ENCODE assay signal across 8 mouse cellular contexts in the genomic region with DNA sequence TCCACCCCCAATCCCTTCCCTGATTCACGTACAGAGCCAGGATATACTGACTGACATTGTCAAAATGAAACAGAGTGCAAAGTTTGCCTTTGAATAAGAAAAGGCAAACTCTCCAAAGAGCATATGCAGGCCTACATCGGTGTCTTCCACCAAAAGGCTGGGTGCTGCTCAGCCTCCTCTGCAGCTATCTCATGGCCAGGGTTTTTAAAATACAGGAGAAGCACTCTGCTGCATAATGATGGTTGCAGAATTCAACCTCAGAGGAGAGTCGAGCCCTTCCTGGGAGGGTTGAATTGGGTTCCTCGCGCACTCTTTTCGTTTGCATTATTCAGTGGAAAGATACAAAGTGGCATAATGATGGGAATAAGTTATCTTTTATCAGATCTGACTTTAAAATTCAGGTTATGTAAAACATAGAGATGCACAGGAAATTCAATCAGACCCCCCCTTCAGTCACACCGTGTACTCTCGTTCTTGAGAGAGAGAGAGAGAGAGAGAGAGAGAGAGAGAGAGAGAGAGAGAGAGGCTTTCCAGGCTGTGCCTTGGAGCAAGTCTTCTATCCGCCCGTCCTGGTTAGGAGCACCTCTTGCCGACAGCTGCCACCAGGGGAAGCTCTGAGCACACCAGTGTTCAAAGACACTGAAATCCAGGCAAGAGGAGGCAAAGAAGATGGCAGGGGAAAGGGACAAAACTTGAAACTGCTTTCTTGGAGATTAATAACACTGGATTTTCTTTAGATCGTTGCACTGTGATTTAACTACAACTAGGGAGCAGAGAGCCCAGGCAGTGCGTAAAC.
DNase-seq lines count a peak whose midpoint lies in the region; ATAC-seq lines count a peak whose summit lies in the region.

No protein-coding gene starts in this region.

- DNase-seq in cerebellum, postnatal 14 days = peak; percentile 68 to 77
- no peak for DNase-seq in cerebellum, adult 11-12 months
- DNase-seq in R1 (ENCODE audit: low read depth, low spot score) = peak; percentile 18
- peak; percentile 38 for DNase-seq in forelimb bud, embryonic 11.5 days (ENCODE audit: low read depth, low spot score)
- DNase-seq in layer of hippocampus, adult 9-11 months = peak; percentile 46
- no peak for DNase-seq in thymus, postnatal 25 days

- H3K4me3 ChIP-seq in midbrain, embryonic 15.5 days = no peak overlapping the region

- peaks cover 10% of the 10 kb centered on the region; the same call in 1 of the 2 replicates for H3K4me1 ChIP-seq in midbrain, embryonic 15.5 days

- no peak overlapping the region for H3K27ac ChIP-seq in midbrain, embryonic 15.5 days

- H3K9ac ChIP-seq in midbrain, embryonic 15.5 days = no peak overlapping the region

- WGBS in midbrain, embryonic 15.5 days = 34% methylated on average over 13 of the region's 13 CpGs

- ATAC-seq in midbrain, embryonic 15.5 days (replicated peaks) = peak; percentile 86
- no peak for ATAC-seq in monocyte, adult 5-6 weeks (replicated peaks; ENCODE audit: insufficient number of reproducible peaks, low FRiP score, low TSS enrichment, poor library complexity, severe bottlenecking)

- H3K9me3 ChIP-seq in midbrain, embryonic 15.5 days = no peaks in the 10 kb centered on the region

- H3K27me3 ChIP-seq in midbrain, embryonic 15.5 days (replicated peaks) = no peaks in the 10 kb centered on the region

- H3K36me3 ChIP-seq in midbrain, embryonic 15.5 days (replicated peaks) = no peaks in the 10 kb centered on the region

- no peak overlapping the region for H3K4me2 ChIP-seq in midbrain, embryonic 15.5 days

Comparison
In these comparisons a context has a peak if more than half of its experiments do, and no peak if none do; other contexts are left out.
1. DNase-seq: peak in cerebellum, postnatal 14 days (2 of 2), R1 (single experiment), forelimb bud, embryonic 11.5 days (single experiment) and layer of hippocampus, adult 9-11 months (single experiment); none in cerebellum, adult 11-12 months (single experiment) and thymus, postnatal 25 days (single experiment).